8 mouse cellular contexts compared by ENCODE assay signal in the genomic region with DNA sequence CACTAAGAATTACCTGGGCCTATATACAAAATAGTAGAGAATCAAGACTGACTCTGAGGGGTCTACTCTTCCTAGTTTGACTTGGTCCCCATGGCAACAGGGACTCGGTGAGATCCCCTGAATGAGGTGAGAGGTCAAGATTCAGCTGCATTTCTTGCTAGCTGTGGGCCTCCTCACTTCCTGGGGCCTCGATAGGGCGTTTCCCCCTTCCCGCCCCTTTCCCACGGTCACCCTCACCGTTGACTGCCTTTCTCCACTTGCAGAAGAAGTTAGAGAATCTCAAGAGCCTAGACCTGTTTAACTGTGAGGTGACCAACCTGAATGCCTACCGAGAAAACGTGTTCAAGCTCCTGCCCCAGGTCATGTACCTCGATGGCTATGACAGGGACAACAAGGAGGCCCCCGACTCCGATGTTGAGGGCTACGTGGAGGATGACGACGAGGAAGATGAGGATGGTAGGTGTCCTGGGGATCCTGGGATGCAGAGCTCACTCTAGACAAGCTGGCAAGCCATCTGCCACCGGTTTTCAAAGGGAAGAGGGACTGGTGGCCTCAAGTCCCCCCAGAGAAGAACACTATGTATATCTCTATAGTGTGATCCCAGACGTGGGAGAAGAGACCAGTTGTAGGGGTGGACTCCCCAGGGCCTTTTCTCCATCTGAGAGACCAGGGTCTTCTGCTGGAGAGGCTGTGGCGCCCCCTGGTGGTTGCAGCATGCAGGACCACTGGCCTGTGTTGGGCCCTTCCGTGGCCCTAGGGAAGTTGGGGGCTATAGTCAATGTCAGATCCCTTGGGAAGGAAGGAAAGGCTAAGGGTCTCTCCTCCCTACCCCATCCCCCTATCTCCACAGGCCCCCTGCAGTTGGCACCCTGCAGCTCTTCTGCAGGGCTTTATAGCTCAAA. TPM values are rescaled to one million over a fixed set of nuclear protein-coding genes. Genes with fewer than 3 reads are reported as not detected.
DNase-seq lines count a peak whose midpoint lies in the region; ATAC-seq and TF ChIP-seq lines count a peak whose summit lies in the region.

No protein-coding gene starts in this region.

- no peak overlapping the region for H3K27ac ChIP-seq in midbrain, embryonic 11.5 days (ENCODE audit: low read depth, low read length)
- H3K27ac ChIP-seq in midbrain, embryonic 13.5 days, result no peak overlapping the region
- peak overlapping the region; percentile 20; the same call in 1 of the 2 replicates for H3K27ac ChIP-seq in intestine, embryonic 14.5 days (ENCODE audit: low read depth)
- no peak overlapping the region for H3K27ac ChIP-seq in liver, embryonic 14.5 days

- H3K36me3 ChIP-seq in midbrain, embryonic 11.5 days (ENCODE audit: control insufficient read depth, insufficient read depth, low read length), result peaks cover 27% of the 10 kb centered on the region
- H3K36me3 ChIP-seq in midbrain, embryonic 13.5 days, result peaks cover 66% of the 10 kb centered on the region
- H3K36me3 ChIP-seq in intestine, embryonic 14.5 days (ENCODE audit: control insufficient read depth, insufficient read depth, low read length), result peaks cover 62% of the 10 kb centered on the region
- peaks cover 40% of the 10 kb centered on the region for H3K36me3 ChIP-seq in liver, embryonic 14.5 days (replicated peaks; ENCODE audit: control insufficient read depth, insufficient read depth, low read depth)

- 61% methylated on average over 18 of the region's 18 CpGs for WGBS in midbrain, embryonic 11.5 days
- 61% methylated on average over 18 of the region's 18 CpGs for WGBS in midbrain, embryonic 13.5 days
- 64% methylated on average over 18 of the region's 18 CpGs for WGBS in intestine, embryonic 14.5 days
- 38% methylated on average over 18 of the region's 18 CpGs for WGBS in liver, embryonic 14.5 days (ENCODE audit: insufficient replicate concordance)

- H3K4me1 ChIP-seq in midbrain, embryonic 11.5 days (ENCODE audit: control insufficient read depth, insufficient read depth, low read length), result peaks cover 14% of the 10 kb centered on the region
- peaks cover 32% of the 10 kb centered on the region for H3K4me1 ChIP-seq in midbrain, embryonic 13.5 days (replicated peaks)
- H3K4me1 ChIP-seq in intestine, embryonic 14.5 days (replicated peaks; ENCODE audit: control insufficient read depth, insufficient read depth, low read length), result peaks cover 25% of the 10 kb centered on the region
- peaks cover 15 to 38% of the 10 kb centered on the region in 2 experiments for H3K4me1 ChIP-seq in liver, embryonic 14.5 days (replicated peaks; ENCODE audit: control insufficient read depth in 2 of 2, insufficient read depth in 2 of 2, low read length in 1 of 2)

- 0 out of 2 replicates have a peak, but pooled peaks have one; percentile 33 for ATAC-seq in midbrain, embryonic 11.5 days (ENCODE audit: low FRiP score)
- no peak for ATAC-seq in midbrain, embryonic 13.5 days
- ATAC-seq in erythroblast, adult 5-6 weeks (replicated peaks; ENCODE audit: low FRiP score, poor library complexity, severe bottlenecking), result peak; percentile 54
- ATAC-seq in intestine, embryonic 14.5 days (replicated peaks; ENCODE audit: low FRiP score, low TSS enrichment, low read depth), result peak; percentile 32; the same call in 1 of the 2 replicates
- ATAC-seq in liver, embryonic 14.5 days (ENCODE audit: insufficient read depth), result no peak

- no peak for TF ChIP-seq EP300 in liver, embryonic 14.5 days (IDR thresholded peaks at IDR 0.05; ENCODE audit: low read depth)

- peak; percentile 93 for TF ChIP-seq CTCF in liver, embryonic 14.5 days (IDR thresholded peaks at IDR 0.05; ENCODE audit: low read depth)

- no peaks in the 10 kb centered on the region for H3K27me3 ChIP-seq in midbrain, embryonic 11.5 days (ENCODE audit: control insufficient read depth, insufficient read depth, low read length)
- H3K27me3 ChIP-seq in midbrain, embryonic 13.5 days, result no peaks in the 10 kb centered on the region
- no peaks in the 10 kb centered on the region for H3K27me3 ChIP-seq in intestine, embryonic 14.5 days (replicated peaks; ENCODE audit: control insufficient read depth, insufficient read depth, low read length)
- H3K27me3 ChIP-seq in liver, embryonic 14.5 days (ENCODE audit: control insufficient read depth, insufficient read depth, low read length), result no peaks in the 10 kb centered on the region

- no peaks in the 10 kb centered on the region for H3K9me3 ChIP-seq in midbrain, embryonic 11.5 days (ENCODE audit: control insufficient read depth, low read length)
- H3K9me3 ChIP-seq in midbrain, embryonic 13.5 days, result no peaks in the 10 kb centered on the region
- no peaks in the 10 kb centered on the region for H3K9me3 ChIP-seq in intestine, embryonic 14.5 days (ENCODE audit: control insufficient read depth, low read length)
- no peaks in the 10 kb centered on the region for H3K9me3 ChIP-seq in liver, embryonic 14.5 days (ENCODE audit: control insufficient read depth, low read length)

- no peak overlapping the region for H3K4me2 ChIP-seq in midbrain, embryonic 11.5 days
- H3K4me2 ChIP-seq in midbrain, embryonic 13.5 days (replicated peaks), result no peak overlapping the region
- no peak overlapping the region for H3K4me2 ChIP-seq in intestine, embryonic 14.5 days (ENCODE audit: low read length)
- no peak overlapping the region for H3K4me2 ChIP-seq in liver, embryonic 14.5 days (ENCODE audit: low read depth)

- no peak overlapping the region for H3K9ac ChIP-seq in midbrain, embryonic 11.5 days (ENCODE audit: low read length)
- H3K9ac ChIP-seq in midbrain, embryonic 13.5 days (replicated peaks), result no peak overlapping the region
- no peak overlapping the region for H3K9ac ChIP-seq in intestine, embryonic 14.5 days (ENCODE audit: low read length)
- no peak overlapping the region for H3K9ac ChIP-seq in liver, embryonic 14.5 days (replicated peaks)

- no peak for DNase-seq in midbrain, embryonic 11.5 days (ENCODE audit: low spot score, missing footprints)
- peak; percentile 79 for DNase-seq in adrenal gland, adult 2 months
- DNase-seq in intestine, embryonic 14.5 days (ENCODE audit: low spot score), result peak; percentile 78
- no peak for DNase-seq in liver, embryonic 14.5 days (ENCODE audit: low read depth in 3 of 3, low spot score in 3 of 3)
- DNase-seq in retina, postnatal 1 day, result peak; percentile 66
- peak; percentile 51 to 78 for DNase-seq in urinary bladder, postnatal 4 days (ENCODE audit: low spot score in 2 of 2)

- H3K4me3 ChIP-seq in midbrain, embryonic 11.5 days (ENCODE audit: low read depth, low read length), result no peak overlapping the region
- H3K4me3 ChIP-seq in midbrain, embryonic 13.5 days (replicated peaks), result no peak overlapping the region
- no peak overlapping the region for H3K4me3 ChIP-seq in intestine, embryonic 14.5 days (ENCODE audit: low read depth, low read length)
- no peak overlapping the region for H3K4me3 ChIP-seq in liver, embryonic 14.5 days (ENCODE audit: insufficient read depth in 1 of 2, low read depth in 2 of 2, low read length in 2 of 2)

RNA-seq across cellular contexts. Expression of a gene that starts 32.4 kb away (rescaled TPM):
- 194 and 220 TPM in 2 replicates for polyA plus RNA-seq in midbrain, embryonic 11.5 days (2014; fragmentation: Nextera tagmentation; extraction: Ambion mirVana)
- polyA plus RNA-seq in midbrain, embryonic 13.5 days (2015; fragmentation: Nextera tagmentation; extraction: Ambion mirVana), result 149 and 175 TPM in 2 replicates
- total RNA-seq in adrenal gland, adult 2 months (2021), result 100 to 1,000 TPM; 278 to 501 TPM
- 8.0 and 9.8 TPM in 2 replicates for polyA plus RNA-seq in adrenal gland, adult 2 months (2012; rRNA removed)
- 71.1 and 137 TPM in 2 replicates for total RNA-seq in erythroblast, adult 5-6 weeks (2015; ENCODE audit: low replicate concordance)
- total RNA-seq in erythroblast, adult 5-6 weeks (2017; ENCODE audit: low replicate concordance), result 126 and 136 TPM in 2 replicates
- 99.8 and 103 TPM in 2 replicates for polyA plus RNA-seq in intestine, embryonic 14.5 days (2014; fragmentation: Nextera tagmentation; extraction: Ambion mirVana)
- polyA plus RNA-seq in liver, embryonic 14.5 days (2012; rRNA removed), result 56.1 and 240 TPM in 2 replicates
- 54.3 and 54.7 TPM in 2 replicates for polyA plus RNA-seq in liver, embryonic 14.5 days (2014; fragmentation: Nextera tagmentation; extraction: Ambion mirVana)

Comparison
In these comparisons a context has a peak if more than half of its experiments do, and no peak if none do; other contexts are left out.
1. ATAC-seq: peak in midbrain, embryonic 11.5 days (single experiment), erythroblast, adult 5-6 weeks (single experiment) and intestine, embryonic 14.5 days (single experiment); none in midbrain, embryonic 13.5 days (single experiment) and liver, embryonic 14.5 days (single experiment).
2. DNase-seq: peak in adrenal gland, adult 2 months (single experiment), intestine, embryonic 14.5 days (single experiment), retina, postnatal 1 day (single experiment) and urinary bladder, postnatal 4 days (2 of 2); none in midbrain, embryonic 11.5 days (single experiment) and liver, embryonic 14.5 days (0 of 3).